Mouse (Mus musculus): Measurements from ENCODE around the gene Tsks. TPM values are rescaled to one million over a fixed set of nuclear protein-coding genes. Genes with fewer than 3 reads are reported as not detected.

Tsks gene
- polyA plus RNA-seq, 1 experiment from 2014 or later, result not detected

DNA sequence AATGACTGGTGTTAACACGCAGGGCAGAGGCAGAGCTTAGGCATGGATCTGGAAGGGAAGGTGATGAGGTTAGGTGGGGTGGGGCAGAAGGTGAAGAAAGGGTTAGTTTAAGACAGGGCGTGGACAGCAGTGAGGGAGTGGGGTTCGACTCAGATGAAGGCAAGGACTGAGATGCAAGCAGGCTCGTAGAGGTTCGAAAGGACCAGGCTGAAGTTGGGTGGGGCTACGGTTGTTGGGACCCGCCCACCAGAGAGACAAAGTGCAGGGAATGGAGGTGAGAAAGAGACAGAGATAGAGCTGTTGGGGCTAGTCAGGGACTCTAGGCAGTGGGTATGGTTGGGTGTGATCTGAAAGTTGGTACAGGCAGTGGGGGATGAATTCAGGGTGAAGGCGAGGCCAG lies 19.3 kb downstream of the Tsks start:
- Histone ChIP-seq H3K4me2 (ENCODE audit: low read length) (no peak overlapping the region), H3K9me3 (ENCODE audit: control insufficient read depth, low read length) (no peaks in the 10 kb centered on the region), H3K27ac (replicated peaks; ENCODE audit: low read depth, low read length) (no peak overlapping the region), H3K9ac (replicated peaks; ENCODE audit: low read length) (no peak overlapping the region), H3K4me1 (ENCODE audit: control insufficient read depth, insufficient read depth, low read length) (no peaks in the 10 kb centered on the region), H3K4me3 (replicated peaks; ENCODE audit: low read depth, low read length) (no peak overlapping the region), H3K36me3 (ENCODE audit: control insufficient read depth, insufficient read depth, low read length) (peaks cover 74% of the 10 kb centered on the region), H3K27me3 (ENCODE audit: control insufficient read depth, insufficient read depth, low read length) (no peaks in the 10 kb centered on the region)
- 84% methylated on average over 8 of the region's 8 CpGs for WGBS
- DNase-seq (no peak), ATAC-seq (ENCODE audit: low FRiP score, low TSS enrichment) (no peak)

DNA sequence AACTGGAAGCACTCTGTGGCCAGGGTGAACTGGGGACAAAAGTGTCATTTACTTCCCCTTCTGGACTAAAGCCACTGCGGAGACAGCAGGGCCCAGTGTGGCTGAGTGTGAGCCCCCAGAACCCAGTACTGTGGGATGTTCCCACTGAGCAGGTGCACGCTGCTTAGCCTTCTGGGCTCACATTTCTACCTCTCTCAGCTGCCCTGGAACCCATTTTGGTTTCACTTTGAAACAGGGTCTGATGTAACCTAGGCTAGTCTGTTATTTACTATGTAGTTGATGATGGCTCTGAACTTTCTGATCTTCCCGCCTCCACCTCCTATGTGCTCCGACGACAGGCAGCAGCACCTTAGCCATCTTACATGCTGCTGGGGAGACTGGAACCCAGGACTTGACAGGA lies 19.8 kb downstream of the Tsks start:
- ATAC-seq (ENCODE audit: low FRiP score, low TSS enrichment) (no peak), DNase-seq (no peak)
- H3K4me3 ChIP-seq (replicated peaks; ENCODE audit: low read depth, low read length), result no peak overlapping the region
- 96% methylated on average over 5 of the region's 5 CpGs for WGBS
- no peak overlapping the region for H3K27ac ChIP-seq (replicated peaks; ENCODE audit: low read depth, low read length)
- H3K36me3 ChIP-seq (ENCODE audit: control insufficient read depth, insufficient read depth, low read length), result peaks cover 77% of the 10 kb centered on the region
- H3K4me2 ChIP-seq (ENCODE audit: low read length), result no peak overlapping the region
- H3K27me3 ChIP-seq (ENCODE audit: control insufficient read depth, insufficient read depth, low read length), result no peaks in the 10 kb centered on the region
- no peaks in the 10 kb centered on the region for H3K9me3 ChIP-seq (ENCODE audit: control insufficient read depth, low read length)
- no peaks in the 10 kb centered on the region for H3K4me1 ChIP-seq (ENCODE audit: control insufficient read depth, insufficient read depth, low read length)
- H3K9ac ChIP-seq (replicated peaks; ENCODE audit: low read length), result no peak overlapping the region

DNA sequence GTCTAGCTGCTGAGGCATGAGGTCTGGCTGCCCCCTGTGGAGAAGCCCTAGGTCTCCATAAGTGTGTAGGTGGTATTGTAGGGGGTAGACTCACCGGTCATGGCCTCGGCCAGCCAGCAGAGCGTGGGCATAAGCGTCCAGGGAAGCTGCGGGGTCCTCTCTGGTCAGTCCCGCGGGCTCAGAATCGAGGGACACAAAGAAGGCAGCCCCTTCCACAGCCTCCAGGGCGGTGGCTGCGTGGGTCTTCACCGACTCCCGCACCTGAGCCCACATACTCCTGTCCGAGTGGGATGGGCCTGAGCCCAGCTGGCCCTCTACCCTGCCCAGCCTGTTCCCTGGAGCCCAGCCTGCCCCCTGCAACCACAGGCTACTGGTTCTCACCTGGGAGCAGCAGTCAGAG lies 22.0 kb downstream of the Tsks start:
- H3K4me2 ChIP-seq (ENCODE audit: low read length), result no peak overlapping the region
- no peak overlapping the region for H3K9ac ChIP-seq (replicated peaks; ENCODE audit: low read length)
- H3K27ac ChIP-seq (replicated peaks; ENCODE audit: low read depth, low read length), result no peak overlapping the region
- no peak overlapping the region for H3K4me3 ChIP-seq (replicated peaks; ENCODE audit: low read depth, low read length)
- H3K36me3 ChIP-seq (ENCODE audit: control insufficient read depth, insufficient read depth, low read length), result peaks cover 63% of the 10 kb centered on the region
- no peak for DNase-seq
- no peaks in the 10 kb centered on the region for H3K27me3 ChIP-seq (ENCODE audit: control insufficient read depth, insufficient read depth, low read length)
- H3K4me1 ChIP-seq (ENCODE audit: control insufficient read depth, insufficient read depth, low read length), result no peaks in the 10 kb centered on the region
- no peak for ATAC-seq (ENCODE audit: low FRiP score, low TSS enrichment)
- H3K9me3 ChIP-seq (ENCODE audit: control insufficient read depth, low read length), result no peaks in the 10 kb centered on the region
- WGBS, result 97% methylated on average over 13 of the region's 13 CpGs

DNA sequence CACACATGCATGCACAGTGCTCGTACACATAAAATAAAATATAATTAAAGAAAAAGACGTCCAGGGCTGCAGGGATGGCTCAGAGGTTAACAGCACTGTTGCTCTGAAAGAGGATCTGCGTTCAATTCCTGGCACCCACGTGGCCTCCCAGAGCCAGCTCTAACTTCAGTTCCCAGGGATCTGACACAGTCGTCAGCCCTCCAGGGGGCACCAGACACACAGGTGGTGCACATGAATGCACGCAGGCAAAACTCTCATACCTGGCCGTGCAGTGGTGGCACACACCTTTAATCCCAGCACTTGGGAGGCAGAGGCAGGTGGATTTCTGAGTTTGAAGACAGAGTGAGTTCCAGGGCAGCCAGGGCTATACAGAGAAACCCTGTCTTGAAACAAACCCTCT lies 23.0 kb downstream of the Tsks start:
- no peak overlapping the region for H3K4me3 ChIP-seq (replicated peaks; ENCODE audit: low read depth, low read length)
- no peak overlapping the region for H3K27ac ChIP-seq (replicated peaks; ENCODE audit: low read depth, low read length)
- peaks cover 3% of the 10 kb centered on the region for H3K4me1 ChIP-seq (ENCODE audit: control insufficient read depth, insufficient read depth, low read length)
- H3K9ac ChIP-seq (replicated peaks; ENCODE audit: low read length), result no peak overlapping the region
- H3K4me2 ChIP-seq (ENCODE audit: low read length), result no peak overlapping the region
- DNase-seq, result no peak
- no peaks in the 10 kb centered on the region for H3K27me3 ChIP-seq (ENCODE audit: control insufficient read depth, insufficient read depth, low read length)
- no peak for ATAC-seq (ENCODE audit: low FRiP score, low TSS enrichment)
- no peaks in the 10 kb centered on the region for H3K9me3 ChIP-seq (ENCODE audit: control insufficient read depth, low read length)
- H3K36me3 ChIP-seq (ENCODE audit: control insufficient read depth, insufficient read depth, low read length), result peaks cover 56% of the 10 kb centered on the region
- WGBS, result 85% methylated on average over 7 of the region's 7 CpGs

DNA sequence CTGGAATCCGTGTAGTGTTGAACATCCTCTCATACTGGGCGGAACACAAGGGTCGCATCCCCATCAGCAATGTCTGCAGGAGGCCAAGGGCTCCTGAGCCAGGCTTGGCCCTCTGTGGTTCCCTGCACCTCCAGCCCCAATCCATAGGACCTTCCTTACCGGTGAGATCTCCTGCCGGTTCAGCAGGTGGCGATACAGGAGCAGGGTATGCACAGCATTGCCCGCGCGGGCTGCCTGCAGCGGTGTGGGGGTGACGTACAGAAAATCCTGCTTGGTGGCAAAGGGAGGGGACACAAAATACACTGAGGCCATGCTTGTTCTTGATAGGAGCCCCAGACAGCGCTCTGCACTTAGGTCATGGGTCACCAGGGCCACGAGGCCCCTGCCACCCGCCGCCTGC lies 23.6 kb downstream of the Tsks start:
- no peak overlapping the region for H3K27ac ChIP-seq (replicated peaks; ENCODE audit: low read depth, low read length)
- no peak overlapping the region for H3K4me3 ChIP-seq (replicated peaks; ENCODE audit: low read depth, low read length)
- DNase-seq (no peak), ATAC-seq (ENCODE audit: low FRiP score, low TSS enrichment) (no peak)
- no peaks in the 10 kb centered on the region for H3K27me3 ChIP-seq (ENCODE audit: control insufficient read depth, insufficient read depth, low read length)
- peaks cover 9% of the 10 kb centered on the region for H3K4me1 ChIP-seq (ENCODE audit: control insufficient read depth, insufficient read depth, low read length)
- 84% methylated on average over 15 of the region's 15 CpGs for WGBS
- H3K9ac ChIP-seq (replicated peaks; ENCODE audit: low read length), result no peak overlapping the region
- peaks cover 49% of the 10 kb centered on the region for H3K36me3 ChIP-seq (ENCODE audit: control insufficient read depth, insufficient read depth, low read length)
- no peaks in the 10 kb centered on the region for H3K9me3 ChIP-seq (ENCODE audit: control insufficient read depth, low read length)
- no peak overlapping the region for H3K4me2 ChIP-seq (ENCODE audit: low read length)

DNA sequence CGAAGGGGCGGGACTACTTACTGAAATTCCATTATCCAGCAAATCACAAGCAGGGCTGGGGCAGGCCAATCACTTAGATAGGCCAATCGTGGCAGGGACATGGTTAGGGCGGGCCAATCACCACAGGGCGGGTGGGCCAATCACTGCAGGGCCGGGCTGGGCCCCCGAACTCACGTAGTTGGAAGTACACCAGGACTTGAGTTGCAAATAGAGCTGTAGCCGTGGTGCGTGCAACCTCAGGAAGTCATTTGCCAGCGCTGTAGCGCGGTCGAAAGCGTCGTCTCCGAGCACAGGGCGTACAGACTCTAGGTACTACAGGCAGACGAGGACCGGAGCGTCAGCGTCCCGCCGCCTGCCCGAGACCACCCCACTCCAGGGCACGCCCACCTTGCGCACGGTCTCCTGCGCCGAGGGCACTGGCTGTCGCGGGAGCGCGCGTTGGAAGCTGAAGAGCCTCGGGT lies 27.3 kb downstream of the Tsks start:
- Histone ChIP-seq H3K9me3 (ENCODE audit: control insufficient read depth, low read length) (no peaks in the 10 kb centered on the region), H3K36me3 (ENCODE audit: control insufficient read depth, insufficient read depth, low read length) (peaks cover 19% of the 10 kb centered on the region), H3K27me3 (ENCODE audit: control insufficient read depth, insufficient read depth, low read length) (no peaks in the 10 kb centered on the region), H3K4me3 (replicated peaks; ENCODE audit: low read depth, low read length) (peak overlapping the region; percentile 49), H3K9ac (replicated peaks; ENCODE audit: low read length) (peak overlapping the region; percentile 29; the same call in 1 of the 2 replicates), H3K27ac (replicated peaks; ENCODE audit: low read depth, low read length) (peak overlapping the region; percentile 83), H3K4me1 (ENCODE audit: control insufficient read depth, insufficient read depth, low read length) (peaks cover 32% of the 10 kb centered on the region), H3K4me2 (ENCODE audit: low read length) (peak overlapping the region; percentile 81)
- DNase-seq (peak; percentile 93), ATAC-seq (ENCODE audit: low FRiP score, low TSS enrichment) (peak; percentile 93)
- under 1% methylated on average over 36 of the region's 36 CpGs for WGBS

DNA sequence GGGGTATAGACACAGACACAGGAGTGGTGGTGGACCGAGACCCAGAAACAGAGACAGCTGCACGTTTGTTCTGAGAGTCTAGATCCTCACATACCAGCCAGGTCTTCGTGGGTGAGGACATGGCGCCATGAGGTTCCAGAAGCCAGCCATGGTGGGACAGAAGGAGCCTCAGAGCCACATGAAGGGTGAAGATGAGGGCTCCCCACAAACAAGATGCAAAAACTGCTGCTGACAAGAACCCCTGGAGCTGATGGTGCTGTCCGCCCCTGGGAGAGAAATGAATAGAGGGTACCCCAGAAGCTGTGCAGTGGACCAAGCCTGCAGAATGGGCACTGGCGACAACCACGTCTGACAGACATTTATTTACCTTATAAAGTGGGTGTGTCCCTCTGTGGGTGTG lies 28.1 kb downstream of the Tsks start:
- Histone ChIP-seq H3K9ac (replicated peaks; ENCODE audit: low read length) (peak overlapping the region; percentile 29), H3K9me3 (ENCODE audit: control insufficient read depth, low read length) (no peaks in the 10 kb centered on the region), H3K4me1 (ENCODE audit: control insufficient read depth, insufficient read depth, low read length) (peaks cover 34% of the 10 kb centered on the region), H3K4me2 (ENCODE audit: low read length) (peak overlapping the region; percentile 81), H3K27ac (replicated peaks; ENCODE audit: low read depth, low read length) (peak overlapping the region; percentile 83), H3K4me3 (replicated peaks; ENCODE audit: low read depth, low read length) (peak overlapping the region; percentile 49), H3K36me3 (ENCODE audit: control insufficient read depth, insufficient read depth, low read length) (peaks cover 16% of the 10 kb centered on the region), H3K27me3 (ENCODE audit: control insufficient read depth, insufficient read depth, low read length) (no peaks in the 10 kb centered on the region)
- no peak for ATAC-seq (ENCODE audit: low FRiP score, low TSS enrichment)
- DNase-seq, result no peak
- 72% methylated on average over 7 of the region's 7 CpGs for WGBS

DNA sequence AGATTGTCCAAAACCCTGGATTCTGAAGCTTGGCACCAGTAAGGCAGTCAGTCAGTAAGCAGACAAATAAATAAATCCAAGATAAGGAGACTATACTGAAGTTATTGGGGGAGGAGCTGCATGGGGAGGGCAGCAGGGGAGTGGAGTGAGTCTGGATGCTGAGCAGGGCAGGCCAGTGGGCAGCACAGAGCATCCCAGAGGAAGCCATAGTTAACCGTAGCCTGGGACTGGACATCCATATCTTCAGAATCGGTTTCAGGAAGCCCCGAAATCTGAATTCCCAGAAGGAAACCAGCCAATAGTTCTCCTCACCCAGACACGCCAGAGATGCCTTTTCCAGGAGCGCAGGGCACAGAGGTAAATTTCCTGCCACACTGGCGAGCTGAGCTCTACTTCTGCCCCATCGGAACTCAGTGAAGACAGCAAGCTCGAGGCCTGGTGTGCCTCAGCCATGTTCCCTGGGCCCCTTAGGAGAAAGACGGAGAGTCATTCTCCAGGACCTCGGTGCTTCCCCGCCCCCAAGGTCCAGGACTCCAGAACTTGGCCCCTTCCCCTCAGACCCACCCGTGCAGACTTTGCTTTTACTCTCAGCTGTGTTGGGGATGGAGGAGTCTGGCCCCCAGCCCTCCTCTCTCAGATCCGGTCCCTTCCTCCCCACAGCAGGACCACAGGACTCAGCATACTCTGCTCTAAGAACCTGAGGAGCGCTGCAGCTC lies 30.6 kb downstream of the Tsks start:
- H3K4me2 ChIP-seq (ENCODE audit: low read length), result peak overlapping the region; percentile 96
- DNase-seq (no peak), ATAC-seq (ENCODE audit: low FRiP score, low TSS enrichment) (no peak)
- H3K9ac ChIP-seq (replicated peaks; ENCODE audit: low read length), result peak overlapping the region; percentile 69
- no peaks in the 10 kb centered on the region for H3K9me3 ChIP-seq (ENCODE audit: control insufficient read depth, low read length)
- H3K27ac ChIP-seq (replicated peaks; ENCODE audit: low read depth, low read length), result peak overlapping the region; percentile 97
- H3K4me3 ChIP-seq (replicated peaks; ENCODE audit: low read depth, low read length), result peak overlapping the region; percentile 56
- peaks cover 28% of the 10 kb centered on the region for H3K36me3 ChIP-seq (ENCODE audit: control insufficient read depth, insufficient read depth, low read length)
- 31% methylated on average over 14 of the region's 14 CpGs for WGBS
- H3K4me1 ChIP-seq (ENCODE audit: control insufficient read depth, insufficient read depth, low read length), result peaks cover 34% of the 10 kb centered on the region
- no peaks in the 10 kb centered on the region for H3K27me3 ChIP-seq (ENCODE audit: control insufficient read depth, insufficient read depth, low read length)
